Mouse (Mus musculus): ENCODE results near the gene Slc35f4.

DNA sequence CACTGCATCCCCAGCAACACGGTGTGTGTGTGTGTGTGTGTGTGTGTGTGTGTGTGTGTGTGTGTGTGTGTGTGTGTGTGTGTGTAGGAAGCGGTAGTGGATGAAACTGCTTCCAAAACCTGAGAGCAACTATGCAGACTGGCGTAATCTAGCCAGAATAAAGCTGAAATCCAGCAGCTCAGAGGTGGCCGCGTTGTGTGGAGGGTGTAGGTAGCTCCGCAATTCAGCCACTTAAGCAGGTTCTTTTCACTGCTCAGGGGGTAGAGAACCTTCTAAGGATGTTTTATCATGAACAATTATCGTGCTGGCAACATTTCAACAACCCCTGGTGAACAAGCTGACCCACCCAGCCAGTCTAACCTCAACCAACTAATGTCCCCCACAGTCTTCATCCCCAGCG, 1.2 kb downstream of the Slc35f4 start:
- TF ChIP-seq CTCF (IDR thresholded peaks at IDR 0.05; ENCODE audit: low read depth, low read length): no peak
- no peak for TF ChIP-seq POLR2A (IDR thresholded peaks at IDR 0.05; ENCODE audit: extremely low read depth, insufficient read depth, low read length)
